Mouse (Mus musculus) heart, postnatal 25 days (tissue): ENCODE data around the gene Rasal2. TPM values are rescaled to one million over a fixed set of nuclear protein-coding genes. Genes with fewer than 3 reads are reported as not detected.

Source experiments
- DNase-seq: peaks from one replicate; pipeline ENCODE4 v3.0.0; 2022; ENCODE audit warnings: low spot score
- intact Hi-C: fragments of 180-260 bp; cut with DNase I; formaldehyde crosslinking; loops from one replicate; pipeline ENCODE4 v1.15.1; 2025
- total RNA-seq, 2 experiments: library from RNA; stranded (reverse); gene quantifications; 2 replicates each; pipeline ENCODE4 v1.2.3; 2021

Gene Rasal2
- total RNA-seq, 2 experiments from 2014 or later: 21.6 to 34.8 TPM

GRCm38 (mm10) chr1:157101122-157101865, 311.1 kb downstream of the Rasal2 start:
- DNase-seq: peak; percentile 19
- intact Hi-C loops: no loop called here

GRCm38 (mm10) chr1:157095534-157095933, 316.9 kb downstream of the Rasal2 start:
- no peak for DNase-seq
- intact Hi-C loops: no loop called here

- intact Hi-C loops: no loop called here
- DNase-seq: no peak
Measured at GRCm38 (mm10) chr1:157092622-157093021, 319.8 kb downstream of the Rasal2 start.

- DNase-seq: no peak
- intact Hi-C loops: no loop called here
Measured at GRCm38 (mm10) chr1:157092140-157092539, 320.3 kb downstream of the Rasal2 start.

- intact Hi-C loops: no loop called here
Measured at GRCm38 (mm10) chr1:157090835-157091234, 321.6 kb downstream of the Rasal2 start.

GRCm38 (mm10) chr1:157086097-157086994, 326.0 kb downstream of the Rasal2 start:
- DNase-seq: no peak
- intact Hi-C loops: loop anchor here (2.0 to 5.0 kb wide), 2 partner anchors 194 to 371 kb away; partner anchors contain the start of gene Cryzl2

More at GRCm38 (mm10) chr1:157090835-157091234, 321.6 kb downstream of the Rasal2 start:
- no peak for DNase-seq

Other genes with a start within 250 kb of the Rasal2 start
- 10 to 100 TPM in 1 of 2 experiments, 1 to 10 TPM in 1; 8.4 to 10.3 TPM for gene Cryzl2, start 46.0 kb upstream of the Rasal2 start, total RNA-seq
- 1 to 10 TPM in 1 of 2 experiments, under 1 TPM in 1; 0.98 to 1.4 TPM for gene Sec16b, start 94.1 kb upstream of the Rasal2 start, total RNA-seq